Mouse (Mus musculus) brain, embryonic 14.5 days (tissue): Measurements from ENCODE around the gene Arih1.

Experiments
- CTCF ChIP-seq: fragments of 200-500 bp; IDR thresholded peaks from 2 replicates; pipeline ENCODE4 v1.5.1; 2012; ENCODE audit warnings: inconsistent platforms, mild to moderate bottlenecking, moderate library complexity, borderline replicate concordance; ENCODE audit not compliant: insufficient read depth, insufficient read length; ENCODE audit errors: extremely low read depth
- POLR2A ChIP-seq: fragments of 200-500 bp; IDR thresholded peaks from 2 replicates; pipeline ENCODE4 v1.6.1; 2012; ENCODE audit warnings: mild to moderate bottlenecking, inconsistent platforms, borderline replicate concordance; ENCODE audit not compliant: poor library complexity, insufficient read depth, insufficient read length, severe bottlenecking; ENCODE audit errors: extremely low read depth

- TF ChIP-seq POLR2A = no peak
- no peak for TF ChIP-seq CTCF
Observed at GRCm38 (mm10) chr9:59433729-59434128, 52.7 kb downstream of the Arih1 start.
